Mouse (Mus musculus) adrenal gland, postnatal 25 days (tissue): ENCODE data around the gene Ppp2r2c. TPM values are rescaled to one million over a fixed set of nuclear protein-coding genes. Genes with fewer than 3 reads are reported as not detected.

Experiments
- DNase-seq: peaks from one replicate; pipeline ENCODE4 v3.0.0; 2021; ENCODE audit warnings: mixed read lengths
- total RNA-seq: library from RNA; stranded (reverse); gene quantifications from 2 replicates; pipeline ENCODE4 v1.2.3, GENCODE M21; 2021

Ppp2r2c gene
- total RNA-seq, 1 experiment from 2014 or later, result 7.5 TPM

DNA sequence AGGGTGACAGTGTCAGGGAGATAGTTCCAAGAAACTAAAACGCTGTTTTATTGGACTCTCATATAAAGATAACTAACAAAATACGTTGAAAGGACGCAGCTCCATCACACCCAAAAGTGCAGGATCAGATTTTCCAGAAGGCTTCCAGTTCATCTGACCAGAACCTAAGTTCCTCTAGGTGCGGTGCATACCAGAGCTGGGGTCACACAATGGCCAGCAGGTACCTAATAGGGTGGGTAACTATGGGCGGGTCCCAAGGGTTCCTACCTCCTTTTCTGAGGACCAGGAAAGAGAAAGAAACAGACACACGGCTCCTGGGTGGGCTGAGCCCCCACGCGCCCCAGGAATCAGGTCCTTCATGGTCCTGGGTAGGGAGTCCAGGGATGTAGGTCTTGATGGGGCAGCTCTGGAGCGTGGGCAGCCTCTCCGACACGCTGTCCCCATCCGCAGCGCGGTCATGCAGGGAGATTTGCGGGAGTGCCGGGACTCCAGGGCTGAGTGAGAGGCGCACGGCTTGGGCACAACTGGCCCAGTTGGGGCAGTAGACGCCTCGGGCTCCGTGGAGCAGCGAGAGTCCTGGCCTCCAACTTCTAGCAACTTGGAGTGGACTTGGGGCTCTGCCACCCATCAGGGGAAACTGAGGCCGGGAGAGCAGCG is 119.9 kb downstream of the Ppp2r2c start:
- DNase-seq, result peak; percentile 33

DNA sequence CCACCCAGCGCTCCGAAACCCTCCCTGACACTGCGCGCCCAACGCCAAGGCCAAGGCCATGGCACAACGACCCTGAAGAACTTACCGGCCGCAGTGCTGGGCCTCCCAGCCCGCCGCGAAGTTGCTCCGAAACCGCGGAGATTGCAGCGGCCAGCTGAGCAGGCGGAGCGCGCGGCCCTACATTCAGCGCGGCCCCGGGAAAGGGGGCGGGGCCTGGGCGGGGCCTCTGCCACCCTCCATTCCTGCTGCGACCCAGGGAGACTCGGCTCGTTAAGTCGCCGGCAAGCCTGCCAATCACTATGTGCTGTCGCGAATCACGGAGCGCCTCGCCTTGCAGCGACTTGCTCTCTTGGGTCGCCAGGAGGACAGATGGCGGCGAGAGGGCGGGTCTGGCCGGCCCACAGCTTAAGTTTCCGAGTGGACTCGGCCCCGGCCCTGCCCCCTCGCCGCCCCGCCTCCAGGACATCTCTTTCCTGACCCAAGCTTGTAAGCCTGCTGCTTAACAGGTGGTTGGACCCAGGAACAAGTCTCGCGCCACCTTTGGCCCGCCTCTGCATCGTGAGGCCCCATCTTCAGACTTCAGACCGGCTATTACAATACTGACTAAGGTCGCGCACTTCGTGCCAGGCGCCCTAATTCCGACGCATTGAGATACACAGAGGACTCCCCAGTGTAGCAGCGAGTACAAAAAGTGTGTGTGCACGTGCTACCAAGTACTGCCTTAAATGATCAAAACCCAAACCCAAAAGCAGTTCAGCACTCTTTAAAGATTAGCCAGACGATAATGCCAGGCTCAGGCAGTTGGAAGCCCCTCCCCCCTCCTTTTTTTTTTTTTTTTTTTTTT is 120.7 kb downstream of the Ppp2r2c start, which contains the start of gene Wfs1:
Gene Wfs1, minus strand, starts transcription at position 425 of the 844 bp plus-strand sequence.
- DNase-seq, result peak; percentile 96

DNA sequence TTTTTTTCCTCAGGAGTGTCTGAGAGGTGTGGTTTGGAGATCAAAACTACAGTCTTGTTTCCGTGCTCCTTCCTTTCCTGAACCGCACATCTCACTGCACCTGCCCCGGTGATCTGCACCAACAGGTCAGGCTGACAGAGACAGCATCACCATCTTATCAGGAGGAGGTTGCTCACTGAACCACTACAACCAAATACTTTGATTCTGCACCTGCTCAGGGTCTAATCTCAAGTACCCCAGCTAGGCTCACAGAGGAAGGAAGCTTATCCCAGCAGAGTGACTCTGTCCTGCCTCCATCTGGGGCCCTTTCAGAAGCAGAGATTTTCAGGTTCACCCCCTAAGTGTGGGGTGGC is 121.3 kb downstream of the Ppp2r2c start:
- no peak for DNase-seq

DNA sequence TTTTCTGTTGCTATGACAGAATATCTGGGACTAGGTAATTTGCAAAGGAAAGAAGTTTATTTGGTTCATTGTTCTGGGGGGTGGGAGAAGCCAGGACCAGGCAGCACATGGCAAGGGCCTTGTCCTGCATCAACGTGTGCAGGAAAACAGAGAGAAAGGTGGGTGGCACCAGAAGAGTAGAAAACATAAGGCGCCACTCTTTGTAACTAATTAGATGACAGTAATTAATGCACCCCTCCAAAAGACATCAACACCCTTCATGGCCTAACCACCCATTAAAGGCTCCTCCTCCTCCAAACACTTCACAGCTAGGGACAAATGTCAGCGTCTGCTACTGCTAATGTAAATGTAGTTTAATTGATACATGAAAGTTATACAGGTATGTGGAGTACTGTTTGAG is 121.9 kb downstream of the Ppp2r2c start:
- DNase-seq, result no peak

GRCm38 (mm10) chr5:36990631-36991350 is 122.5 kb downstream of the Ppp2r2c start:
- DNase-seq, result no peak

DNA sequence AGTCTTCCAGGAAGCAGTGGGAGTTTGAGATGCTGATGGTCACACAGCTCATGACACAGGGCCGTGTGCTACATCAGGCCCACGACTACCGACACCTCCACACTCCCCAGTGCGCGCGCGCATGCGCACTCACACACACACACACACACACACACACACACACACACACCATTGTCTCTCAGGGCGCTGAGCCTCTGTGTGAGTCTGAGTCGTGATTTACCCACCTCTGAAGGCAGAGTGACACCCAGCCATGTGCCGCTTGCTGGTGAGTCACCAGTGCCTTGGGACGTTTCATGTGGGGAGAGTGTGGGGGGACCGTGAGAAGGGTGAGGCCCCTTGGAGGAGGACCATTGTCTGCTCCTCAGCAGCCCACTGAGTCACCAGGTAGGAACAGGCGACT is 128.1 kb downstream of the Ppp2r2c start:
- no peak for DNase-seq

- DNase-seq, result no peak
Observed at GRCm38 (mm10) chr5:36997996-36998395, 129.7 kb downstream of the Ppp2r2c start.

GRCm38 (mm10) chr5:37001002-37001401 is 132.7 kb downstream of the Ppp2r2c start:
- DNase-seq, result no peak

- peak; percentile 78 for DNase-seq
Observed at GRCm38 (mm10) chr5:37002001-37002400, 133.7 kb downstream of the Ppp2r2c start.

Other genes with a start within 250 kb of the Ppp2r2c start
- 63.3 and 73.0 TPM in 2 replicates for gene D5Ertd579e, start 172.5 kb upstream of the Ppp2r2c start, total RNA-seq
- 25.7 and 30.4 TPM in 2 replicates for gene Bloc1s4, start 119.9 kb upstream of the Ppp2r2c start, total RNA-seq
- gene Mrfap1, start 71.7 kb upstream of the Ppp2r2c start, total RNA-seq, result 603 and 658 TPM in 2 replicates
- gene Man2b2, start 37.9 kb upstream of the Ppp2r2c start, total RNA-seq, result 60.2 and 64.4 TPM in 2 replicates
- 49.0 and 64.9 TPM in 2 replicates for gene Wfs1, start 120.7 kb downstream of the Ppp2r2c start, total RNA-seq
- gene Gm1043, start 216.9 kb downstream of the Ppp2r2c start, total RNA-seq, result 0.24 TPM in 1 of 2 replicates, not detected in the other